Mouse (Mus musculus) CH12.LX (cell line): ENCODE measurements around the gene Cdh4. TPM values are rescaled to one million over a fixed set of nuclear protein-coding genes. Genes with fewer than 3 reads are reported as not detected.

Source experiments
- DNase-seq: peaks from one replicate; pipeline ENCODE4 v3.0.0-alpha.2; 2013; ENCODE audit errors: extremely low read depth
- H3K27ac ChIP-seq: 2 replicates; pipeline ENCODE4 v1.5.1; 2012; ENCODE audit warnings: low read depth, mild to moderate bottlenecking, control low read depth, moderate library complexity; ENCODE audit not compliant: insufficient read depth
- H3K27me3 ChIP-seq: replicated peaks from 2 replicates; pipeline ENCODE3; 2012; ENCODE audit warnings: inconsistent platforms
- H3K36me3 ChIP-seq, 2 experiments: replicated peaks in 1 of 2; 2 replicates each; pipeline versions ENCODE3 to v1.6.1; 2012; ENCODE audit warnings: inconsistent platforms in 1 of 2, low read length in 1 of 2, mild to moderate bottlenecking in 1 of 2, mixed read lengths in 1 of 2, moderate library complexity in 1 of 2; ENCODE audit not compliant: control insufficient read depth in 1 of 2, insufficient read depth in 1 of 2
- H3K4me1 ChIP-seq, 2 experiments: 2 replicates each; pipeline ENCODE4 v1.6.1; 2012; ENCODE audit warnings: inconsistent platforms in 1 of 2, moderate library complexity in 1 of 2; ENCODE audit not compliant: insufficient read depth in 2 of 2, control insufficient read depth in 1 of 2
- H3K4me2 ChIP-seq: 2 replicates; pipeline ENCODE4 v1.6.1; 2012; ENCODE audit warnings: low read depth, mild to moderate bottlenecking, control low read depth; ENCODE audit not compliant: poor library complexity, insufficient read depth, severe bottlenecking
- H3K4me3 ChIP-seq, 3 experiments: fragments of 150-350 bp in 1 of 3; sonication (generic) in 1 of 3; replicated peaks in 1 of 3; 2 replicates each; pipeline versions ENCODE3 to v1.5.1; 2011 to 2012; ENCODE audit warnings: low read depth in 2 of 3, low read length in 2 of 3, mild to moderate bottlenecking in 2 of 3, moderate library complexity in 2 of 3, control low read depth in 1 of 3, improper control_type of control experiment in 1 of 3, inconsistent platforms in 1 of 3, mixed read lengths in 1 of 3; ENCODE audit not compliant: poor library complexity in 1 of 3
- H3K79me2 ChIP-seq: replicated peaks from 2 replicates; pipeline ENCODE4 v1.6.1; 2012; ENCODE audit warnings: mild to moderate bottlenecking, moderate library complexity; ENCODE audit not compliant: control insufficient read depth, poor library complexity, insufficient read depth, severe bottlenecking; ENCODE audit errors: extremely low read depth
- H3K9ac ChIP-seq: 2 replicates; pipeline ENCODE4 v1.6.1; 2012; ENCODE audit warnings: low read depth, mild to moderate bottlenecking, control low read depth, moderate library complexity; ENCODE audit not compliant: insufficient read depth
- H3K9me3 ChIP-seq: replicated peaks from 2 replicates; pipeline ENCODE3; 2012; ENCODE audit warnings: low read length, inconsistent platforms, mixed read lengths
- CHD1 ChIP-seq: IDR thresholded peaks from 2 replicates; pipeline ENCODE4 v1.6.1; 2012; ENCODE audit warnings: low read depth, low read length, improper control_type of control experiment, inconsistent platforms
- CTCF ChIP-seq, 2 experiments: IDR thresholded peaks in 1 of 2; conservative IDR thresholded peaks in 1 of 2; 2 replicates each; pipeline ENCODE4 v1.5.1; 2011 to 2012; ENCODE audit warnings: low read depth in 2 of 2, low read length in 2 of 2, improper control_type of control experiment in 1 of 2, inconsistent platforms in 1 of 2, mild to moderate bottlenecking in 1 of 2, moderate library complexity in 1 of 2
- E2F4 ChIP-seq: IDR thresholded peaks from 2 replicates; pipeline ENCODE4 v1.6.1; 2011; ENCODE audit warnings: low read depth, low read length, improper control_type of control experiment; ENCODE audit not compliant: insufficient replicate concordance
- ELF1 ChIP-seq: IDR thresholded peaks from 2 replicates; pipeline ENCODE4 v1.6.1; 2014; ENCODE audit warnings: low read depth, mild to moderate bottlenecking, inconsistent platforms, low read length, improper control_type of control experiment
- ETS1 ChIP-seq: conservative IDR thresholded peaks from 2 replicates; pipeline ENCODE4 v1.6.1; 2012; ENCODE audit warnings: low read depth, mild to moderate bottlenecking, inconsistent platforms, low read length, improper control_type of control experiment, moderate library complexity
- HCFC1 ChIP-seq: IDR thresholded peaks from 2 replicates; pipeline ENCODE4 v1.6.1; 2012; ENCODE audit warnings: low read depth, mild to moderate bottlenecking, inconsistent platforms, low read length, improper control_type of control experiment
- IRF4 ChIP-seq: IDR thresholded peaks from 2 replicates; pipeline ENCODE4 v1.6.1; 2014; ENCODE audit warnings: low read depth, mild to moderate bottlenecking, inconsistent platforms, low read length, improper control_type of control experiment
- KAT2A ChIP-seq: IDR thresholded peaks from 2 replicates; pipeline ENCODE4 v1.6.1; 2012; ENCODE audit warnings: low read length, improper control_type of control experiment, inconsistent platforms; ENCODE audit not compliant: insufficient replicate concordance
- MAFK ChIP-seq: IDR thresholded peaks from 2 replicates; pipeline ENCODE4 v1.6.1; 2011; ENCODE audit warnings: low read length, improper control_type of control experiment; ENCODE audit not compliant: insufficient replicate concordance
- MAX ChIP-seq: IDR thresholded peaks from 2 replicates; pipeline ENCODE4 v1.6.1; 2011; ENCODE audit warnings: low read length, improper control_type of control experiment
- MAZ ChIP-seq: IDR thresholded peaks from 2 replicates; pipeline ENCODE4 v1.6.1; 2012; ENCODE audit warnings: low read depth, mild to moderate bottlenecking, inconsistent platforms, low read length, improper control_type of control experiment, moderate library complexity
- MEF2A ChIP-seq: IDR thresholded peaks from 2 replicates; pipeline ENCODE4 v1.6.1; 2014; ENCODE audit warnings: low read depth, mild to moderate bottlenecking, inconsistent platforms, low read length, improper control_type of control experiment, borderline replicate concordance
- MXI1 ChIP-seq: IDR thresholded peaks from 2 replicates; pipeline ENCODE4 v1.6.1; 2011; ENCODE audit warnings: mild to moderate bottlenecking, low read depth, low read length, improper control_type of control experiment
- NELFE ChIP-seq: IDR thresholded peaks from 2 replicates; pipeline ENCODE4 v1.6.1; 2011; ENCODE audit warnings: low read depth, low read length, improper control_type of control experiment
- NRF1 ChIP-seq: IDR thresholded peaks from 2 replicates; pipeline ENCODE4 v1.6.1; 2014; ENCODE audit warnings: low read depth, mild to moderate bottlenecking, inconsistent platforms, low read length, improper control_type of control experiment, moderate library complexity
- PAX5 ChIP-seq: IDR thresholded peaks from 2 replicates; pipeline ENCODE4 v1.6.1; 2012; ENCODE audit warnings: low read length, inconsistent platforms, mixed read lengths
- POLR2A ChIP-seq: IDR thresholded peaks from 2 replicates; pipeline ENCODE4 v1.6.1; 2011; ENCODE audit warnings: low read depth, mild to moderate bottlenecking, improper control_type of control experiment, low read length
- POLR2AphosphoS2 ChIP-seq: IDR thresholded peaks from 2 replicates; pipeline ENCODE4 v1.6.1; 2011; ENCODE audit warnings: low read depth, low read length, improper control_type of control experiment
- RAD21 ChIP-seq: IDR thresholded peaks from 2 replicates; pipeline ENCODE4 v1.6.1; 2011; ENCODE audit warnings: low read depth, mild to moderate bottlenecking, low read length, improper control_type of control experiment, moderate library complexity
- RCOR1 ChIP-seq: conservative IDR thresholded peaks from 2 replicates; pipeline ENCODE4 v1.6.1; 2012; ENCODE audit warnings: low read depth, mild to moderate bottlenecking, inconsistent platforms, low read length, improper control_type of control experiment
- SIN3A ChIP-seq: IDR thresholded peaks from 2 replicates; pipeline ENCODE4 v1.6.1; 2012; ENCODE audit warnings: low read length, improper control_type of control experiment, inconsistent platforms
- SMC3 ChIP-seq: IDR thresholded peaks from 2 replicates; pipeline ENCODE4 v1.6.1; 2011; ENCODE audit warnings: low read depth, low read length, improper control_type of control experiment
- TBP ChIP-seq: conservative IDR thresholded peaks from 2 replicates; pipeline ENCODE4 v1.6.1; 2011; ENCODE audit warnings: low read depth, low read length, improper control_type of control experiment
- TCF12 ChIP-seq: IDR thresholded peaks from 2 replicates; pipeline ENCODE4 v1.6.1; 2014; ENCODE audit warnings: low read depth, mild to moderate bottlenecking, inconsistent platforms, low read length, improper control_type of control experiment
- USF1 ChIP-seq: IDR thresholded peaks from 2 replicates; pipeline ENCODE4 v1.6.1; 2014; ENCODE audit warnings: low read depth, mild to moderate bottlenecking, inconsistent platforms, low read length, improper control_type of control experiment
- USF2 ChIP-seq: conservative IDR thresholded peaks from 2 replicates; pipeline ENCODE4 v1.6.1; 2011; ENCODE audit warnings: low read depth, low read length, improper control_type of control experiment
- ZC3H11A ChIP-seq: IDR thresholded peaks from 2 replicates; pipeline ENCODE4 v1.6.1; 2012; ENCODE audit warnings: low read depth, mild to moderate bottlenecking, inconsistent platforms, low read length, improper control_type of control experiment
- ZMIZ1 ChIP-seq: IDR thresholded peaks from 2 replicates; pipeline ENCODE4 v1.6.1; 2012; ENCODE audit warnings: low read depth, mild to moderate bottlenecking, inconsistent platforms, low read length, improper control_type of control experiment
- dilution Hi-C: fragments of 300-500 bp; cut with MboI; formaldehyde crosslinking; loops from 2 replicates; pipeline ENCODE4 v1.14.3; 2020; ENCODE audit warnings: low sequenced_read_pairs; ENCODE audit not compliant: extremely low pct_unique_long_range_greater_than_20kb, extremely low pct_ligation_motif_present
- in situ Hi-C: fragments of 300-500 bp; cut with MboI; formaldehyde crosslinking; loops from 3 replicates; pipeline ENCODE4 v1.14.3; 2019; ENCODE audit warnings: low sequenced_read_pairs, low pct_ligation_motif_present, low pct_unique_long_range_greater_than_20kb, mixed read lengths
- polyA plus RNA-seq: library from polyadenylated mRNA; unstranded; fragments of >175 nt; gene quantifications from 2 replicates; pipeline ENCODE4 v1.2.1, GENCODE M21; 2012; ENCODE audit warnings: low read depth; ENCODE audit not compliant: insufficient read length
- total RNA-seq, 2 experiments: library from RNA; depleted of rRNA; stranded (reverse); fragments of 300-350 nt in 1 of 2; fragments of >200 nt in 1 of 2; gene quantifications; 2 replicates each; pipeline ENCODE4 v1.2.3; 2012 to 2014

Cdh4 gene
- total and polyA plus RNA-seq, 3 experiments = not detected

DNA sequence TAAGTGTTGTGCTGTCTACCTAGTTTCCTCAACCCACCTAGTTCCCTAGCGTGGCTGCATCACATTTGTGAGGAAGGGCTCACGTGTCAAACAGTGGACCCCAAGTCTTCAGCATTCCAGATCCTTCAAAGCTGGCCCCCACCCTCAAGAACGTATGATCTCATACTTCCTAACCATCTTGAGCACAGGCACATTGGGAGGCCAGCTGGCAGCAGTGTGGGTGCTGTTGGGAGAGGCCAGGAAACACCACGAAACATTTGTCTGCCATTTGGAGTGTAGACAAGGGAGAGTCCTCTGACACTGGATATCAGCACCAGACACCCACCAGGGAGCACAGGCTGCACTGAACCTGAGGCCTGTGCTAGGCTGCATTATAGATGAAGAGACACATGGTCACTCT, 113.7 kb downstream of the Cdh4 start:
- in situ Hi-C loops = no loop called here
- no peaks in the 10 kb centered on the region for H3K36me3 ChIP-seq
- no peak overlapping the region for H3K27ac ChIP-seq
- H3K9ac ChIP-seq = no peak overlapping the region
- no peak overlapping the region for H3K4me3 ChIP-seq
- H3K4me2 ChIP-seq = no peak overlapping the region
- no peaks in the 10 kb centered on the region for H3K4me1 ChIP-seq
- H3K9me3 ChIP-seq = peaks cover 84% of the 10 kb centered on the region
- H3K27me3 ChIP-seq = no peaks in the 10 kb centered on the region
- H3K79me2 ChIP-seq = no peaks in the 10 kb centered on the region
- dilution Hi-C loops = no loop called here
- DNase-seq = no peak
- TF ChIP-seq RCOR1 (no peak), USF2 (no peak), MXI1 (no peak), CTCF (conservative IDR thresholded peaks at IDR 0.05 in 1 of 2, IDR thresholded peaks at IDR 0.05 in 1 of 2; ENCODE audit: low read depth in 2 of 2, low read length in 2 of 2) (no peak), PAX5 (no peak), SIN3A (no peak), USF1 (no peak), TCF12 (no peak), ZMIZ1 (no peak), MEF2A (no peak), MAZ (no peak), ELF1 (no peak), HCFC1 (no peak), NELFE (no peak), ETS1 (no peak), E2F4 (no peak), POLR2A (no peak), IRF4 (no peak)

DNA sequence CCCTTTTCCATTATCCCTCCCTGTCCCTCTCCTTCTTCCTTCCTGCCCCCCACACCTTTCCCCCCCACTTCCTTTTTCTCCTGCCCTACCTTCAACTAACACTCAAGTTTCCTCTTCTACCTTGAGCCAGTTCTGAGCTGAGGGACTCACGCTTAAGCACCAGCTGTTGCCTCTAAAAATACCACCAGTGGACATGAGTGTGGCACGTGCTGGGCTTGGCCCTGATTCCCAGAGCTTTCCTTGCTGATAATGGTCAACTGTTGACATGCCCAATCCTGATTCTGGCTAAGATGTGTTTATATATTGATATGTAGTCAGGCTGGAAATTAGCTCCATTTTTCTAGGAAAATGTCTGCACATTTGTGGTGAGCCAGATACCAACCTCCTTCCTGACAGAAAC, 120.1 kb downstream of the Cdh4 start:
- no peaks in the 10 kb centered on the region for H3K27me3 ChIP-seq
- H3K4me3 ChIP-seq = no peak overlapping the region
- no peaks in the 10 kb centered on the region for H3K36me3 ChIP-seq
- dilution Hi-C loops = no loop called here
- no peak overlapping the region for H3K4me2 ChIP-seq
- no peak overlapping the region for H3K9ac ChIP-seq
- no peak overlapping the region for H3K27ac ChIP-seq
- H3K4me1 ChIP-seq = no peaks in the 10 kb centered on the region
- no peak for TF ChIP-seq HCFC1
- no peak for TF ChIP-seq CHD1
- no peak for TF ChIP-seq NELFE
- no peak for TF ChIP-seq MAX
- TF ChIP-seq MAFK = no peak
- TF ChIP-seq SIN3A = no peak
- no peak for TF ChIP-seq PAX5
- no peak for TF ChIP-seq ZC3H11A
- no peak for TF ChIP-seq E2F4
- TF ChIP-seq RCOR1 = no peak
- TF ChIP-seq USF1 = no peak
- no peak for TF ChIP-seq TBP
- no peak for TF ChIP-seq KAT2A
- TF ChIP-seq SMC3 = no peak
- TF ChIP-seq NRF1 = no peak
- TF ChIP-seq RAD21 = no peak
- TF ChIP-seq MEF2A = no peak
- no peak for TF ChIP-seq ETS1
- TF ChIP-seq POLR2AphosphoS2 = no peak
- TF ChIP-seq, all 38 proteins: peak for 0
- Histone ChIP-seq H3K9me3 (peaks cover 86% of the 10 kb centered on the region), H3K79me2 (no peaks in the 10 kb centered on the region)
- in situ Hi-C loops = no loop called here
- no peak for DNase-seq
